Mouse (Mus musculus) megakaryocyte-erythroid progenitor cell, adult 5-6 weeks (primary cell): ENCODE results near the gene Tbp. TPM values are rescaled to one million over a fixed set of nuclear protein-coding genes. Genes with fewer than 3 reads are reported as not detected.

Experiments used
- ATAC-seq: replicated peaks from 2 replicates; pipeline ENCODE4 v1.8.0; 2016; ENCODE audit warnings: mild to moderate bottlenecking, inconsistent platforms; ENCODE audit not compliant: severe bottlenecking, poor library complexity, low FRiP score, low TSS enrichment
- total RNA-seq, 2 experiments: library from RNA; stranded (forward) in 1 of 2; stranded (reverse) in 1 of 2; fragments of 200-1000, 215-1000 nt in 1 of 2; fragments of >200 nt in 1 of 2; fragmentation: Nextera tagmentation in 1 of 2; gene quantifications; 2 replicates each; pipeline ENCODE4 v1.2.3; 2014 to 2017

Tbp gene
- total RNA-seq (2014; fragmentation: Nextera tagmentation), result 52.9 and 80.9 TPM in 2 replicates
- total RNA-seq (2017), result 58.9 and 68.9 TPM in 2 replicates

DNA sequence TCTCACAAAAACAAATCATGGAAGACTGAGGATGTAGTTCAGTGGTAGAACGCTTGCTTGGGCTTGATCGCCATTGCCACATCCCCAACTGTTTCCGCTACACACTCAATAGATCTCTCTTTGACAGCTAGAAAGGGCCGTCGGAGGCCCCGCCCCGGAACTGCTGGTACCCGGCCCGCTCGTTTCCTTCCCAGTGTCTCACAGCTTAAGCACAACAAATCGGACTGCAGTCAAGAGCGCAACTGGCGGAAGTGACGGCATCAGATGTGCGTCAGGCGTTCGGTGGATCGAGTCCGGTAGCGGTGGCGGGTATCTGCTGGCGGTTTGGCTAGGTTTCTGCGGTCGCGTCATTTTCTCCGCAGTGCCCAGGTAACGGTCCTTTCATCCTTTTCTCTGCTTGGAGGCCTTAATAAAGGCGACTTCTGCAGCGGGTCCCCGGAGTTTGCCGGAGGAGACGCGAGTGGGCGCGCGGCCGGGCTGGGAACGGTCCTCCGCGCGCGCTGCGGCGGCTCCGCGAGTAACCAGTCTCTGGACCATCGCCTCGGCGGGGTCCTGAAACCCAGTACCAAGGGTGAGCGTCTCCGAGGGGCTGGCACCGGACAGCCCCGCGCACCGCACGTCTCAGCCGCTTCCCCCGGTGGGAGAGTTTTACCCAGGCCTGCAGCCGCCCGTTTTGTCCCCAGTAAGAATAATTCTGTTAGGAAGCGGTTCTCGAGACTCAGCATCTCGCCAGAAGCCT lies at the start of gene Tbp, which contains the start of gene Psmb1:
Gene Tbp (plus strand): TSS at position 233 of the 739 bp plus-strand sequence.
Gene Psmb1 (minus strand): TSS at position 96 of the 739 bp plus-strand sequence.
- ATAC-seq, result peak; percentile 86

DNA sequence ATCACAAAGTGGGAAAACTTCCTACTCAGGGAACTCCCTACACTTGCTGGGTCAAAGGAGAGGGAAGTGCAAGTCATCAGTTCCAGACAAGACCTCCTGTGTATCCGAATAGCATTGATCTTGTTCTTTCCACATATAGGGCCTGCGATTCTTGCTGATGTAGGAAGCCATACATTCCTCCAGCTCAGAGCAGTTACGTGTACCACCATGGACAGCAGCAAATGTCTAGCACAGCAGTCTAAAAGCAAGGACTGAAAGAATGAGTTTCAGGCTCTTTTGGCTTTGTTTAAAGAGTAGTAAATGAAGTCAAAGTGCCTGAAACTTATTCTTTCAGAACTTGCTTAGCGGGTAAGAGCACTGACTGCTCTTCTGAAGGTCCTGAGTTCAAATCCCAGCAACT lies 44.5 kb upstream of the Tbp start:
- ATAC-seq, result no peak

DNA sequence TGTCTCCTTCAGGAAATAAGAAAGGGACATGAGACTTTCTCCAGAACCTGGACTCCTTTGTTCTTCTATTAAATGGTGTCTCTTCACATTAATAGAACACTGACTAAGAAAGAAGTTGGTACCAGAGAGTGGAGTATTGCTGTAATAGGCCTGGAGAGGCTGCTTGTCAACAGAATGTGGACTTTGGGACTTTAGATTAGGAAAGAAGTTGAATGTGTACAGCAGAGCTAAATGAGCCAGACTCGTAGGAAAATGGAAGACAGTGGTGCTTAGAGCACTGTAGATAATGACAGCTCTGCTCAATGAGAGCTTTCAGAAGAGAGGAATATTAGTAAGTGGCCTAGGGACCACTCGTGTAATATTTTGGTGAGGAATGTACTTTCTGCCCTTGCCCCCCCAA lies 43.1 kb upstream of the Tbp start:
- no peak for ATAC-seq

- ATAC-seq, result no peak
Measured at GRCm38 (mm10) chr17:15459761-15460160, 39.9 kb upstream of the Tbp start.

- no peak for ATAC-seq
Measured at GRCm38 (mm10) chr17:15461921-15462495, 37.7 kb upstream of the Tbp start.

GRCm38 (mm10) chr17:15467669-15468068 lies 32.0 kb upstream of the Tbp start:
- ATAC-seq, result peak; percentile 93

DNA sequence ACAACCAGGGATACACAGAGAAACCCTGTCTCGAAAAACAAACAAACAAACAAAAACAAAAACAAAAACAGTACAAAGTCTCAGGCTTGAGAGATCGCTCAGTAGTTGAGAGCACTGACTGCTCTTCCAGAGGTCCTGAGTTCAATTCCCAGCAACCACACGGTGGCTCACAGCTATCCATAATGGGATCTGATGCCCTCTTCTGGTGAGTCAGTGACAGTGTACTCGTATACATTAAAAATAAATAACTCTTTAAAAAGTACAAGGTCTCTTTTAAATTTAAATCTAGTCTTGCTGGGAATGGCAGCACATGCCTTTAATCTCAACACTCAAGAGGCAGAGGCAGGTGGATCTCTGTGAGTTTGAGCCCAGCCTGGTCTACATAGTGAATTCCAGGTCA lies 27.0 kb upstream of the Tbp start:
- ATAC-seq, result no peak

GRCm38 (mm10) chr17:15490542-15490941 lies 9.1 kb upstream of the Tbp start:
- no peak for ATAC-seq

GRCm38 (mm10) chr17:15497882-15498752 lies 1.6 kb upstream of the Tbp start:
- ATAC-seq, result peak; percentile 91

DNA sequence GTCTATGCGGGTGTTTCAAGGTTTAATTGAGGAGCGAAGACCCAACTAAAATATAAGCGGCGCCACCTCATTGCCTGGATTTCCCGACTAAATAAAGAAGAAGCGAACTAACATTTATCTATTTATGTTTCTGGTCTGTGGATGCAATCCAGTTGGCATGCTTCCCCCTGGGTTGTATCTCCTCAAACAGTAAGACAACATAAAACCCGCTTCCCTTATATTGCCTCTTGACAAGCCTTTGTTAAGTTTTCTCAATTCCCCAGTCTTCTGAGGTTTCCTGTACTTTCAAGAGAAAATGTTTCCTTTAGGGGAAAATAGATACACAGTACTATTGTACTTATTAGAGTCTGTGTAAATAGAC lies 955 bp upstream of the Tbp start:
- no peak for ATAC-seq

DNA sequence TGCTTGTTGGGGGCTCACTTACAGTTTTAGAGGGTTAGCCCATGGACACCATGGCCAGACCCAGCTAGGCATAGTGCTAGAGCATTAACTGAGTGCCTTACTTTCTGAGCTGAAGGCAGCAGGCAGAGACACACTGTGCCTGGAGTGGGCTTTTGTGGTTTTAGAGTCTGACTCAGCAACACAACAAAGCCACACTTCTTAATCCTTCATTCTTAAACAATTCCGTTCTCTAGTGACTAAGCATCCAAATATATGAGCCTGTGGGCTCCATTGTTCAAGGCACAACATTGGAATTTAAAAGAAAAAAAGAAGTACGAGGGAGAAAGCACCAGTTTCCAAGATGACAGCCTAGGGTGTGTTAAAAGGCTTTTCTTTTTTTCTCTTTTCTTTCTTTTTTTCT lies 11.0 kb downstream of the Tbp start:
- ATAC-seq, result no peak

GRCm38 (mm10) chr17:15517776-15518175 lies 18.1 kb downstream of the Tbp start:
- ATAC-seq, result peak; percentile 76

DNA sequence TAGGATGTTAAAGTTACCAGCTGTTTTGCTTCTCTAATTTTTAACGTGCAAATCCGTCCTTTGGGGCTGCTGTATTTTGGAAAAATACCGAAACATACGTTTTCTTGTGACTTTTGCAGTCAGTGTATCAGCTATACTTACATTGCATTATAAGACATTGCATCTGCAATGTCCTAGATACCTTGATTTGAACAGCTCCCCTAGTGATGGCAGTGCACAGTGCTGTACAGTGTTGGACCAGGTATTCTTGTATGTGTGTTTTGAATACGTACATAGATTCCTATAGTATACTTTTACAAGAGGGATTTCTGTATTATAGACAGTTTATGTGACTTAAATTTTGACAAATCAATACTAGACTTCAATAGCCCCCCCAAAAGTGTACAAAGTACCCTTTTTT lies 18.5 kb downstream of the Tbp start:
- ATAC-seq, result peak; percentile 62

GRCm38 (mm10) chr17:15518766-15519165 lies 19.1 kb downstream of the Tbp start:
- ATAC-seq, result no peak

- no peak for ATAC-seq
Measured at GRCm38 (mm10) chr17:15526304-15526703, 26.6 kb downstream of the Tbp start.

DNA sequence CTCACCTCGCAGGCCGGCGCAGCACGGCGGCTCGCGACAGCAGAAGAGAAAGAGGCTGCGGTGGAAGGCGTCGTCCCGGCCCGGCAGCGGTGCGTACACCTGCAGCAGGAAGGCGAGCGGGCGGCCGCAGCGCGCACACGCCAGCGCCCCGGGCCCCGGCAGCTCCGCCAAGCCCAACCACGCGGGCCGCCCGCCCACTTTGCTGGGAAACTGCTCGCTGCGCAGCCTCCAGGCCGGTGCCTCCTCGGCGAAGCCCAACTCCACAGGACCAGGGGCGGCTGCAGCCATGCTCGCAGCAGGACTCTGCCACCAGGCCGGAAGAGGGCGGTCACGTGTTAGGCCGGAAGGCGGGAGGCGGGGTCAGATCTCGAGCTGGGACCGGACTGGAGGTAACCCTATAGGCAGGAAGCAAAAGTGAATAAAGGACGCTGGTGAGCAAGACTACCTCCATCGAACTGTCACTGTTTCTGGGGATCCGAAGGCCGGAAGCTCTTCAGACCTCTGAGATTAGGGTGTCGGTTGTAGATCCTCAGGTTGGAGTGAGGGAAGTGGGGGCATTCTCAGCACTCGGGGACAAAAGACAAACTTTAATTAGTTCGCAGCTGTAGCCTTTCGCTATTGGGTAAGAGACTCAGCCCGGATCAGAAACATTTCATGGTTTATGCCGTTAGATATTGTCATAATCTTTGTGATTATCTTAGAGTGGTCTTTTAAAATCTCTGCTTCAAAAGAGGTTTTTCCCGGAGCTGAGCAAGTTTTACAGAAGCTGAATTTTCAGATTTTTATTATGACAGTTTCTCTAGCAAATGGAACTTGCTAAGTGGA lies 27.5 kb downstream of the Tbp start, which contains the start of gene Pdcd2:
Gene Pdcd2 (minus strand): TSS at position 316 of the 825 bp plus-strand sequence.
- ATAC-seq, result peak; percentile 99

GRCm38 (mm10) chr17:15527811-15528136 lies 28.1 kb downstream of the Tbp start:
- no peak for ATAC-seq

- ATAC-seq, result no peak
Measured at GRCm38 (mm10) chr17:15528887-15529286, 29.2 kb downstream of the Tbp start.

DNA sequence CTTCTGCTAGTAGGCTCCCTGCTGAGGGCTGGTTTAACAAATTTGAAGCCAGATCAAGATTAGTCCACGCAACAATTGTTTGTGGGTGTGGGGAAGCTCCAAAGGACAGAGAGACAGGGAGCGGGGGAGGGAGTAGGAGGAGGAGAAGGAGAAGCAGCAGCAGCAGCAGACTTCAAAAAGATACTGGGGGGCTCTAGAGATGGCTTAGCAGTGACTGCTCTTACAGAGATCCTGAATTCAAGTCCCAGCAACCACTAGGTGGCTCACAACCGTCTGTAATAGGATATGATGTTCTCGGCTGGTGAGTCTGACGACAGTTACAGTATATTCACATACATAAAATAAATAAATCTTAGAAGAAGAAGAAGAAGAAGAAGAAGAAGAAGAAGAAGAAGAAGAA lies 30.5 kb downstream of the Tbp start:
- ATAC-seq, result no peak
